Mouse (Mus musculus): ENCODE measurements at regions not wholly inside any gene's neighbourhood (a gene's known extent, or its start where the extent isn't known, plus 50 kb on each side); places are given as distances from the start of the nearest gene placed in this dataset.

DNA sequence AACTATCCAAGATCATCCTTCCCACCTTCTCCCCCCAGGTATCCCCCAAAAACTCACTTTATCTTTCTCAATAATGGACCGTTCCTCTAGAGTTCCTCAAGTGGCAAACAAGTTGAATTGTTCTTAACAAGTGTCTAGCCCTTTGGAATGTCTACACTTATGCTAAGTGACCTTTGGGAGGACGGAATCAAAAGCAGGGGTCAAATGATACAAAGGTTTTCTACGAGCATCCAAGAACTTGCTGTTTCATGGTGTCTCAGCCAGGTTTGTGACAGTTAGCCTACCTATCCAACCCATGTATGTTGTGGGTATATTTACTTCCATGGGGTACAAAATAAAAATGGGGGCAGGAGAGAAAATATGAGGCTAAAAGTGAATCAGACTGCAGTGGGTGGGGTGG lies 136.7 kb upstream of the Cttnbp2 start:
- ATAC-seq (ENCODE audit: low FRiP score), result no peak
- H3K36me3 ChIP-seq, result no peaks in the 10 kb centered on the region
- H3K9me3 ChIP-seq (replicated peaks), result no peaks in the 10 kb centered on the region
- no peak overlapping the region for H3K4me2 ChIP-seq (replicated peaks)
- no peaks in the 10 kb centered on the region for H3K27me3 ChIP-seq
- WGBS, result 68% methylated on average over 3 of the region's 3 CpGs
- H3K9ac ChIP-seq, result no peak overlapping the region
- 0 out of 2 replicates have a peak, but pooled peaks cover 2% of the 10 kb centered on the region for H3K4me1 ChIP-seq
- H3K4me3 ChIP-seq, result no peak overlapping the region
- H3K27ac ChIP-seq, result no peak overlapping the region

DNA sequence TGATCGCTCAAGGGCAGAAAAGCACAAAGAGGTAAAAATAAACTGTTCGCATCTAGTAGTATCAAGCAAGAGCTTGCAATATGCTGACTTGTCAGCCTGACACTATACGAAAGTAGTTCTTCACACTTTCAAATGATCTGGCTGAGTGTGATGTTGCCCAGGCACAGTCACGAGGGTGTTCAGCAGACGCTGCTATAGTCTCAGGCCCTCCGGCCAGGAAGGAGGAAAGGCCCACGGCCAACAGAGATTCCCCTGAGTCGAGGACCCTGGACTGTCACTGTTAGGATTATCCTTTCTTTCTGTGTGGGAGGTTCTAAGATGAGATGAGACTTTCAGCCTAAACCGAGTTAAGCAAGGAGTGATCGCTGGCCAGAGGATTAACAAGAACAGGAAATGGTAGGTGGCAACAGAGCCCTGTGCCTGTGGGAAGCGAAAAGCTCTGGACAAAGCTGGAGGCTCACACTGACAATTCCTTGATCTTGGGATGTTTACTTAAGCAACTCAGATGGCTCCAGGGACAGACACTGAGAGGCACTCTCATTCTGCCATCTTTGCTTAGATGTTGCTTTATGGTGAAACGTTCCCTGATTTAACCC lies 137.5 kb upstream of the Cttnbp2 start:
- H3K9me3 ChIP-seq (replicated peaks), result no peaks in the 10 kb centered on the region
- H3K4me2 ChIP-seq (replicated peaks), result no peak overlapping the region
- no peak overlapping the region for H3K9ac ChIP-seq
- ATAC-seq (ENCODE audit: low FRiP score), result no peak
- peaks cover 6% of the 10 kb centered on the region for H3K4me1 ChIP-seq
- no peaks in the 10 kb centered on the region for H3K27me3 ChIP-seq
- H3K27ac ChIP-seq, result no peak overlapping the region
- WGBS, result 80% methylated on average over 12 of the region's 12 CpGs
- no peak overlapping the region for H3K4me3 ChIP-seq
- H3K36me3 ChIP-seq, result no peaks in the 10 kb centered on the region

GRCm38 (mm10) chr6:18654275-18654674 lies 139.6 kb upstream of the Cttnbp2 start:
- Histone ChIP-seq H3K27ac (no peak overlapping the region), H3K4me2 (replicated peaks) (no peak overlapping the region), H3K9me3 (replicated peaks) (no peaks in the 10 kb centered on the region), H3K36me3 (no peaks in the 10 kb centered on the region), H3K4me3 (no peak overlapping the region), H3K27me3 (no peaks in the 10 kb centered on the region), H3K9ac (no peak overlapping the region), H3K4me1 (peaks cover 8% of the 10 kb centered on the region)
- ATAC-seq (ENCODE audit: low FRiP score), result no peak
- WGBS, result 48% methylated on average over 6 of the region's 6 CpGs

DNA sequence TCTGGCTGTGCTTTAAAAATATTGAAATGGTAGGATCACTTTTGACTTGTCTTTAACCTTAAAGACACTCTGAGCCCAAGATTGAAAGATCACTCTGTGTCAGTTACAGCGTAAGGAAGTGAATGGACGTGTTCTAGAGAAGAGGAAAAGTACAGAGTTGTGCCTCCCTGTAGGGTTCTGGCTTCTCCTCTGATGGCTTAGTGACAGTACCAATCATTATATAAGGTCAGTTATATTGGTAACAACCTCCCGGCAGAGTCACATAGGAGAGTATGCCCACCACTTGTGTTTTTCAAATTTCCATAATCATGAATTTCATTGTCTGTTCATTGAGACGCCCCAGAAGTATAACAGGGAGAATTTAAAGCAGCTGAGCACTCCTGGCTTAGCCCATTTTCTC lies 141.6 kb upstream of the Cttnbp2 start:
- Histone ChIP-seq H3K9ac (no peak overlapping the region), H3K4me2 (replicated peaks) (no peak overlapping the region), H3K9me3 (replicated peaks) (no peaks in the 10 kb centered on the region), H3K4me3 (no peak overlapping the region), H3K36me3 (no peaks in the 10 kb centered on the region), H3K27ac (no peak overlapping the region), H3K27me3 (no peaks in the 10 kb centered on the region), H3K4me1 (peaks cover 8% of the 10 kb centered on the region)
- peak; percentile 58; the same call in 1 of the 2 replicates for ATAC-seq (ENCODE audit: low FRiP score)
- WGBS, result 66% methylated on average over 4 of the region's 4 CpGs

DNA sequence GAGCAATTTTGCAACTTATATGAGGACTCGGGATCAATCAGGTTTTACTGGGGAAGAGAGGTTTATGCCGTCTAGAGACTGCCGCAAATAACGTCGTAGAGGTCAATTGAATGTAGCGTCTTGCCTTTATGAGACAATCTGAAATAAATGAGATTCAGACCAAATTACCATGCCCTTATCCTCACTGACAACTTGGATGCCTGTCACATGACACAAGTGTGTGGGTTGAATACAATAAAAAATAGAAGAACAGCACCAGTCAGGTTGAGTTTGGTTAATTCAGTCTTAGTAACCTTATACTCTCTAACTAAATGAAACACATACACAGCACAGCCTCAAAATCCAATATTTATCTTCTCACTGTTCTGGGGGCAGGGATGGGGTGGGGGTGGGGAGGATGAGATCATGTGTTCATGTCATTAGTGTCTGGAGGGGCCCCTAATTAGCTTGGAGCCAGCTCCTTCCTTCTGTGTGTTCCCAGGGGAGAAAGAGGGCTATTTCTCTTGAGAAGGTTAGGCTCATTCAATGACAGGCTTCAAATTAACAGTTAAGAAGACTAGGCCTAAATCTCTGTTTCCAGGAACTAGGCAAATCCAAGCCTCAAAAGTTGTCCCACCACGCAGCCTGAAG lies 142.2 kb upstream of the Cttnbp2 start:
- peak; percentile 35; the same call in 1 of the 2 replicates for ATAC-seq (ENCODE audit: low FRiP score)
- no peaks in the 10 kb centered on the region for H3K36me3 ChIP-seq
- 73% methylated on average over 7 of the region's 7 CpGs for WGBS
- no peaks in the 10 kb centered on the region for H3K27me3 ChIP-seq
- H3K4me3 ChIP-seq, result no peak overlapping the region
- no peaks in the 10 kb centered on the region for H3K9me3 ChIP-seq (replicated peaks)
- H3K4me2 ChIP-seq (replicated peaks), result no peak overlapping the region
- no peak overlapping the region for H3K9ac ChIP-seq
- no peak overlapping the region for H3K27ac ChIP-seq
- peaks cover 8% of the 10 kb centered on the region for H3K4me1 ChIP-seq

DNA sequence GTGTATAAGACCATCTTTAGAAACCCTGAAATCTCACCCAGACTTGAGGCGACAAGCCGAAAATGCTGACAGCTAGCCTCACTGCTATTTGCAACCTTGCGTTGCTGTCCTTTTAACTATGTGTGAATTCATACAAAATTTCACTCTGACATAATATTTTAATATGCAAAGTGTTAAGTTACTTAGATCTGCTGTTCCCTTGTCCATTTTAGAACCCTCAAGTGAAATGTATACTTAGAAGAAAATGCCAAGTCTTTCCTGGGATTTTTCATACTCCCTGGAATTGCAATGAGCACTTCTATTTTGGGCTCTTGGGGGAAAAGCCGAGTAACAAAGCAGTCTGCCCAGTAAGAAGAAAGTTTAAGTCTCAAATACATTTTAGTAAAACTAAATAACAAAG lies 150.0 kb upstream of the Cttnbp2 start:
- 91% methylated on average over 4 of the region's 4 CpGs for WGBS
- H3K27me3 ChIP-seq, result no peaks in the 10 kb centered on the region
- H3K9me3 ChIP-seq (replicated peaks), result no peaks in the 10 kb centered on the region
- H3K4me2 ChIP-seq (replicated peaks), result no peak overlapping the region
- no peaks in the 10 kb centered on the region for H3K4me1 ChIP-seq
- no peak overlapping the region for H3K27ac ChIP-seq
- ATAC-seq (ENCODE audit: low FRiP score), result no peak
- no peaks in the 10 kb centered on the region for H3K36me3 ChIP-seq
- no peak overlapping the region for H3K9ac ChIP-seq
- H3K4me3 ChIP-seq, result no peak overlapping the region

GRCm38 (mm10) chr6:18665992-18666391 lies 151.3 kb upstream of the Cttnbp2 start:
- H3K4me1 ChIP-seq, result no peaks in the 10 kb centered on the region
- no peaks in the 10 kb centered on the region for H3K9me3 ChIP-seq (replicated peaks)
- ATAC-seq (ENCODE audit: low FRiP score), result 0 out of 2 replicates have a peak, but pooled peaks have one; percentile 16
- no peak overlapping the region for H3K4me3 ChIP-seq
- H3K36me3 ChIP-seq, result no peaks in the 10 kb centered on the region
- H3K9ac ChIP-seq, result no peak overlapping the region
- no peak overlapping the region for H3K27ac ChIP-seq
- 70% methylated on average over 4 of the region's 4 CpGs for WGBS
- H3K4me2 ChIP-seq (replicated peaks), result no peak overlapping the region
- no peaks in the 10 kb centered on the region for H3K27me3 ChIP-seq

- WGBS, result 78% methylated on average over 4 of the region's 4 CpGs
- no peaks in the 10 kb centered on the region for H3K4me1 ChIP-seq
Measured at GRCm38 (mm10) chr6:18666543-18666942, 151.9 kb upstream of the Cttnbp2 start.

GRCm38 (mm10) chr6:18670677-18671076 lies 156.0 kb upstream of the Cttnbp2 start:
- no peaks in the 10 kb centered on the region for H3K27me3 ChIP-seq
- H3K4me2 ChIP-seq (replicated peaks), result no peak overlapping the region
- H3K4me1 ChIP-seq, result no peaks in the 10 kb centered on the region
- 86% methylated on average over 1 of the region's 1 CpGs for WGBS
- ATAC-seq (ENCODE audit: low FRiP score), result no peak
- no peaks in the 10 kb centered on the region for H3K36me3 ChIP-seq
- H3K9me3 ChIP-seq (replicated peaks), result no peaks in the 10 kb centered on the region
- no peak overlapping the region for H3K9ac ChIP-seq
- H3K27ac ChIP-seq, result no peak overlapping the region
- no peak overlapping the region for H3K4me3 ChIP-seq

More at GRCm38 (mm10) chr6:18666543-18666942, 151.9 kb upstream of the Cttnbp2 start:
- Histone ChIP-seq H3K36me3 (no peaks in the 10 kb centered on the region), H3K27me3 (no peaks in the 10 kb centered on the region), H3K27ac (no peak overlapping the region), H3K9me3 (replicated peaks) (no peaks in the 10 kb centered on the region), H3K9ac (no peak overlapping the region), H3K4me2 (replicated peaks) (no peak overlapping the region), H3K4me3 (no peak overlapping the region)
- ATAC-seq (ENCODE audit: low FRiP score), result no peak

DNA sequence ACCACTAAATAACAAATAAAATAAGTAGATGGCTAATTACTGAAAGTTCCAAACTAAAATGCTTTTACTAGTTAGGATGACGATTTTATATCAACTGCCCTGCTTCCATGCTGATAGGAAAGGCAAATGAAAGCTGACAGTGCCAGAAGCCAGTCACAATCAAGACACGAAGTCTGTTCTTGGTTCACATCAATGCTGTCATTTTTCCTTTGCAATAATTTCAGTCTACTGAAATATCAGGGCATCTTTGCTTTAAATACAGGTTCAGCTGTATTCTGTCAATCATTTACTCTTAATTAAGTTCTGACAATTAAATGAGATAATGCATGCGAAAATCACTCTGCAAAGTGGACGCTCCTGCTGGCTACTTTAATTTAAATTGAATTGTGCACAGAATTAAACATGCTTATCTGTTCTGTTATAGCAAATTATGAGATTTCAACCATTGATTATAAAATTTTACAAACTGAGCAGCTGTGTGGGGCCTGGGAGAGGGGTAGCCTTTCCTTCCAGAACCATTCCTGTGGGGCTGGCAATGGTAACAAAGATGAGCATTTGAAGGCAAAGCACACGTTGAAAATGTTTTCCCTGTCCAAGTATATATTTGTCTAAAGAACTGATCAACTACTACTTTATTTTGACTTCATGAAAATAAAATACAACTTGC lies 160.1 kb upstream of the Cttnbp2 start:
- WGBS, result 63% methylated on average over 5 of the region's 5 CpGs
- Histone ChIP-seq H3K4me1 (no peaks in the 10 kb centered on the region), H3K36me3 (no peaks in the 10 kb centered on the region), H3K9me3 (replicated peaks) (no peaks in the 10 kb centered on the region), H3K27ac (no peak overlapping the region), H3K9ac (no peak overlapping the region), H3K27me3 (no peaks in the 10 kb centered on the region), H3K4me2 (replicated peaks) (no peak overlapping the region), H3K4me3 (no peak overlapping the region)
- ATAC-seq (ENCODE audit: low FRiP score), result no peak

DNA sequence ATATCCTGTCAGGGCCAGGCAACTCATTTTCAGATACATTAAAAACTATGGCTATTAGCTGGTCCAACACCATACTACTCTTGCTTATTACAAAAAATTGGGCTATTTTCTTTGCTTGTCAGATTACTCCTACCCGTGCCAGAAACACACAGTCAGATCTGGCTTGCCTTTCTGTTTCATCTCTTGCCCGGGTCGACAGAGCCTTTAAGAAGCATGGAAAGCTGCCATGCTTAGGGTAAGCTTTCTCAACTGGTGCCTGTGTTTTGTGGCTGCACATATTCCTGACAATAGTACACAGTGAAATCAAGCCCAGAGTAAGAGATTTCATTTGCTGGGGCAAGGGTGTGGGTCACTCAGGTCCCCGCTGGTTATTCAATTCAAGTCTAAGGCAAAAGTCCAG lies 162.5 kb upstream of the Cttnbp2 start:
- Histone ChIP-seq H3K9ac (no peak overlapping the region), H3K4me1 (peaks cover 2% of the 10 kb centered on the region; the same call in 1 of the 2 replicates), H3K27ac (no peak overlapping the region), H3K36me3 (no peaks in the 10 kb centered on the region), H3K4me3 (no peak overlapping the region), H3K9me3 (replicated peaks) (no peaks in the 10 kb centered on the region), H3K4me2 (replicated peaks) (no peak overlapping the region), H3K27me3 (no peaks in the 10 kb centered on the region)
- ATAC-seq (ENCODE audit: low FRiP score), result no peak
- 89% methylated on average over 4 of the region's 4 CpGs for WGBS

DNA sequence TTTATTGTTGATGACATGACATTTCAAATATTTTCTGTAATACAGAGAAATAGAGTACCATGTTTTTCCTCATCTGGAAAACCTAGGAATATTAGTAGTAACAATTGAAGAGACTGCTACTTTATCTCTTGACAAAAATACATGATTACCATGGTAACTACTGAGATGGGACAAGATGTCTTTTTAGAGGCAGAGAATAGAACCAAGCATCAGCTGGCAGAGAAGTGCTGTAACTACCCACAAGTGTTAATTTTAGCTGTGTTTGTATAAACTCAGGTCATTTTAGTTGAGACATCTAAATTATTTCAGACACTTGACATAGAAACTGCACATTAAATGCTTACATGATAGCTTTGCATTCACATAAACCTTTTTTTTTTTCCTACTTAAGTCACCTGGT lies 166.1 kb upstream of the Cttnbp2 start:
- no peak overlapping the region for H3K4me3 ChIP-seq
- H3K27ac ChIP-seq, result no peak overlapping the region
- no peaks in the 10 kb centered on the region for H3K9me3 ChIP-seq (replicated peaks)
- H3K4me2 ChIP-seq (replicated peaks), result no peak overlapping the region
- H3K27me3 ChIP-seq, result no peaks in the 10 kb centered on the region
- no peak for ATAC-seq (ENCODE audit: low FRiP score)
- no peaks in the 10 kb centered on the region for H3K36me3 ChIP-seq
- no peak overlapping the region for H3K9ac ChIP-seq
- peaks cover 4% of the 10 kb centered on the region; the same call in 1 of the 2 replicates for H3K4me1 ChIP-seq

GRCm38 (mm10) chr6:18682043-18682442 lies 166.3 kb upstream of the Lsm8 start:
- no peak for ATAC-seq (ENCODE audit: low FRiP score)

More at GRCm38 (mm10) chr6:18682043-18682442, 166.3 kb upstream of the Lsm8 start:
- Histone ChIP-seq H3K27me3 (no peaks in the 10 kb centered on the region), H3K4me2 (replicated peaks) (no peak overlapping the region), H3K9ac (no peak overlapping the region), H3K27ac (no peak overlapping the region), H3K36me3 (no peaks in the 10 kb centered on the region), H3K9me3 (replicated peaks) (no peaks in the 10 kb centered on the region), H3K4me3 (no peak overlapping the region), H3K4me1 (peaks cover 4% of the 10 kb centered on the region; the same call in 1 of the 2 replicates)
- WGBS, result 57% methylated on average over 6 of the region's 6 CpGs
